Mouse (Mus musculus): Measurements from ENCODE around the gene Plin1.

Plin1 gene

DNA sequence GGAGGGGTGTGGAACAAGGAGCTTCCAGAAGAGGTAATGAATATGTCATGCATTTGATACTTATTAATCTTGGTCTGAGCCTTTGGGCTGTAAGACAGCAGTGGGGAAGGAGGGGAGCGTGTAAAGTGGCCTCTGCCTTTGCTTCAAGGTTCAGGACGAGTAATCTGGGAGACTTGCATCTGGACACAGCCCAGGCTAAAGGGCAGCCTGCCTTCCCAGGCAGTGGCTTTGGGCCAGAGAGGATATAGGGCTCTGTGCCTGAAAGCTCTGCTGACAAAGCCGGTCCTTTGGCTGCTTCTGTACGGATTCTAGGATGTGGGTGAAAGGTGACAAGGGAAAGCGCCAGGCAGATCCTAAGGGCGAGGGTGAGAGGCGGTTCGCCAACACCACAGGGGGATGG is 1.9 kb upstream of the Plin1 start:
- DNase-seq: no peak

DNA sequence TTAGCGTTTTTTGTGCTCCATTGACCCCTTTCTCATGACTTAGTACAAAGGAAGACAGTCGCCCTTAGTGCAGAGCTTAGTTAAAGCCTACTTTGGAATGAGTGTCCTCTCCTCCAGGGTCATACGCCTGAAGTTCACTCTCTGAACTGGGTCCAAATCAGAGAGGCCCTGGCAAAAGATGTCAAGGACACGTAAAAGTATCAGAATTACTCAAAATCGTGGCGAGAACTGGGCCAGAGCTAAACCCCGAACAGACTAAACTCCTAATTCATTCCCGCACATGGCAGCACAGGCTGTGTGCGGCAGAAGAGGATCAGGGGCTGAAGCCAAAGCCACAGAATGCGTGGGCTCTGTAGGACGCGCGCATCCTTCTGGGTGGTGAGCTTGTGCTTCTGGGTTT is 1.3 kb downstream of the Plin1 start:
- no peak for DNase-seq

DNA sequence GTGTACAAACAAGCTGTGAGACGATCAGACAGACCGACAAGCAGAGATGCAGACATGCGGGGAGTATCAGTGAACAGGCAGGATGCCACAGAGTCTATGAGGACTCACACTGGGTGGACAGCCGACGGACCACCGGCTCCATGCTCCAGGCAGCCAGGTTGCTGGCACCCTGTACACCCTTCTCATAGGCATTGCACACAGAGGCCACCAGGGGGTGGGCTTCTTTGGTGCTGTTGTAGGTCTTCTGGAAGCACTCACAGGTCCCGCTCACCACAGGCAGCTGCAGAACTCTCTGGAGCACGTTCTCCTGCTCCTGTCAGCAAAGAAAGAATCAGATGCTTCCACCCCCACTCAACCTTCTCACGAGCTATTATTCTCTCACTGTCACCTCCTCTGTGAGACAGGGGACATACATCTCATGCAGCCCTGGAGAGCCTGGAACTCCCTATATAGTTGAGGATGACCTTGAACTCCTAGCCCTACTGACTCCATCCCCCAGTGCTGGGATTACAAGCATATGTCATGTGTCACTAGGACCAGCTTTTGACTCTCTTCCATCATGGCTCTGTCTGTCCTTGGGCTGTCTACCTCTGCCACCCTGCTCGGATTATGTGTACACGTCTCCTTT is 2.8 kb downstream of the Plin1 start:
- no peak for DNase-seq

DNA sequence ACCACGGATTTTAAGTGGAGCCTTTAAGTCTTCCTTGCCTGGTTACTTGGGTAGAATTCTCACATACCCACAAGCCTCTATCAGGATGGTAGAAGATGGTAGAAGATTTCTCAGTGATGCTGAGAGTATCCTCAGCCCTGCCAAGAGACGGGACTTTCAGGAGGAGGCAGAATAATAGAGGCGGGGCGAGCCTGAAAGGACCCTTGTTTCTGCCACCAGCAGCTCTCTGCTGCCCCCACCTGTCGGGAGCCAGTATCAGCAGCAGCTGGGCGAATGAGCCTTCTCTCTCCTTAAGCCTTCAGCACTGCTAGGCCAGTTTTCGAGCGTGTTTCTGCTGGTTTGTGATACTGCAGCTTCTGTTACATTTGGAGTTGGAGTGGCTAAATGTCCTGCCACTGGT is 3.5 kb downstream of the Plin1 start:
- no peak for DNase-seq

DNA sequence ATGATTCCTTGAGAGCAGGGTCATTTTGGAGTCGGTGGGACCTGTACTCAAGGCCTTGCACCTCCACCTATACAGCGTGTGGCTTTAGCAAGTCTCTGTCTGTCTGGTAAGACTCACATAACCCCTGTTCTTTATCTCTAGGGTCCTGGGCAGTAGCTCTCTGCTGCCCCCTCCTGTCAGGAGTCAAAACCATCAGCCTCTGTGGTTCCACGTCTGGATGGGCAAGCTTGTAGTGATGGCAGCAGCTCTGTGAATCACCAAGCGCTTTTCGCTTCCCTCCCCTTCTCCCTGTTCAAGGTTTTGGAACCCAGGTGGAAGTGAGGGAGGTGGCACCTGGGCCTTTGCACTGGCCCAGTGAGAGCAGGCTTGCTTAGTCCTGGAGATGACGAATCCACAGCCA is 4.5 kb downstream of the Plin1 start:
- no peak for DNase-seq

DNA sequence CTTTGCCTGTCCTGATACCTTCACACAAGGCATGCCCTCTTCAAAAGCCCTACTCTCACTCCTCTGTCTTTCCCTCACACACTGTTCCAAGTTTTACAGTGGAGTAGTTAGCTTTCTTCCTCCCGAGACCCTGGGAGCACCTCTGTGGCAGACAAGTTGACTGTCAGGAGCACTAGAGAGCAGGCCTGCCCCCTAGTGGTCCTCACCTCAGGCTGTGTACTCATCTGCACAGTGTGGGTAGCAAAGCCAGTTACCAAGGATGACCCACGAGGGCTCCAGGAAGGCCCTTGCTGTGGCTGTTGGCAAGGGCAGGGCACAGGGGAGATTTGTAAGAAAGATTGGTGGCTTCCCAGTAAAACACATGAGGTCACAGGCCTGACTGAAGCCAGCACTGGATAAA is 5.6 kb downstream of the Plin1 start:
- DNase-seq: no peak

DNA sequence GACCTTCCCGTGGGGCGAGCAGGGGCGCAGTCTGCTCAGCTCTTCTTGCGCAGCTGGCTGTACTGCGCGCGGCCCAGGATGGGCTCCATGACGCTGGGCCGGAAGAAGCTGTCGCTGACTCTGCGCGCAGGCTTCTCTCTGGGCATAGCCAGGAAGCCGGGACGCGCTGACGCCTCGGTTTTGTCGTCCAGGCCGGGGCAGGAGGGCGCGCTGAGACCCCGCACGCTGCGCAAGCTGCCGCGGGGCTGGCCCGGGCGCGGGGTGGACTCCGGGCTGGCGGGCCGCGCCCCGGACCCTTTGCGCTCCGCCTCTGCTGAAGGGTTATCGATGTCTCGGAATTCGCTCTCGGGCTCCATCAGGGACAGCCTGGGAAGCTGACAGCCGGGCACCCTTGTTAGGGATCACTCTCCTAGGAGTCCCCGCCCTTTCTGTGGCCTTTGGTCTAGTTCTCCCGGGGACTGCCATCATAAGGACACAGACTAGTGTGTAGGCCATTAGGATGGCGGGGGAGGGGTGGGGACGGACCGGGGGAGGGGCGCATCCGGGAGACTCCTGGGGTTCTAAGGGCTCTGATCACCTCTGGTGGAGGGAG is 11.2 kb downstream of the Plin1 start:
- no peak for DNase-seq

DNA sequence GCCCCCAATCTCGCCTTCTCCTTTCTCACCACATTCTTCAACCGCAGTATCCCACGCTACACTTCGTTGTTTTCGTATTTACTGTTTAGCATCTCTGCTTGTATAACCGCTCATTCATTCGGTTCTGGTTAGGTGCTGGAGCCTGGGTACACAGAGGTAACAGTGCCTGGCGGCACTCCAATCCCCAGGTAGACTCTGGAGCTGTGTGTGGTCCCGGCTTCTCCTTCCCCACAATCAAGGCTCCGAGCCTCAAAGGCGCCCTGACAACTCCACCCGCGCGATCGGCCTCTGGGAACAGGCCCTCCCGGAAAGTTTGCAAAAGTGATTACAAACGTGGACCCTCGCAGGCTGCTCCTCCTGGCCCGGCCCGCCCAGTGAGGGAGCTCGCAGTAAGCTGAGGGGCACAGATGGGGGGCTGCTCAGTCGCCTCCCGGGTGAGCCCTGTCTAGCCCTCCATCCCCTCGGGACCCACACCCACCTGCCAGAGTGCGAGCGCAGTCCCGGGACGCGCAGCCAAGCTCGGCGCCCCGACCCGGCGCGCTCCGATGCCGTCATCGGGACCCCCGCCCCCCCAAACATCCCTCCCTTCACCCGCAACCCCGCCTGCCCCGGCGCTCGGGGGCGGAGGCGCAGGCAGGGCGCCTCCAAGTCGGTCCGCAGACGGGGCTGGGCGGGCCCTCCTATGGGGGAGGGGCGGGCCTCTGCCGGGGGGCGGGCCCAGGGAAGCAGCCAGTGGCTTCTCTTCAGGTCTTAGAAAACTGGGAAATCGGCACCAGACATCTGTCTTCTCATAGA is 17.3 kb downstream of the Plin1 start, which contains the start of gene Kif7:
Gene Kif7 (minus strand): TSS at position 534 of the 795 bp plus-strand sequence.
- no peak for DNase-seq

DNA sequence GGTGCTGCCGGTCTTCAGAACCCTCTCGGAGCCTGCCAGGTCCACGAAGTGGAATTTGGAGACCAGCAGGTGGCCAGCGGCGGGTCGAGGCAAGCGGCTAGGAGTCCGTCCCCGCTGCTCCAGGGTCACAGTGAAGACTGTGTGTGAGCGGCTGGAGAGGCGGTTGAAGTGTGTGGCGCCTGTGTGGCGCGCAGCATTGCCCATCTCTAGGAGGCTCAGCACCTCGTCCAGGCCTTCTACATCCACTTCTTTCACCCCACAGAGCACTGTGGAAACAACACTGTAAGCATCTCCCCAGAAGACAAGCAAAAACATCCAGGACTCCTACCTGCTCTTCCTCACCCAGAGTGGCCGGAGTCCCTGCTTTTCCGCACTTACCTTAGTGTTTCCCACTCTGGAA is 21.9 kb downstream of the Plin1 start:
- no peak for DNase-seq

DNA sequence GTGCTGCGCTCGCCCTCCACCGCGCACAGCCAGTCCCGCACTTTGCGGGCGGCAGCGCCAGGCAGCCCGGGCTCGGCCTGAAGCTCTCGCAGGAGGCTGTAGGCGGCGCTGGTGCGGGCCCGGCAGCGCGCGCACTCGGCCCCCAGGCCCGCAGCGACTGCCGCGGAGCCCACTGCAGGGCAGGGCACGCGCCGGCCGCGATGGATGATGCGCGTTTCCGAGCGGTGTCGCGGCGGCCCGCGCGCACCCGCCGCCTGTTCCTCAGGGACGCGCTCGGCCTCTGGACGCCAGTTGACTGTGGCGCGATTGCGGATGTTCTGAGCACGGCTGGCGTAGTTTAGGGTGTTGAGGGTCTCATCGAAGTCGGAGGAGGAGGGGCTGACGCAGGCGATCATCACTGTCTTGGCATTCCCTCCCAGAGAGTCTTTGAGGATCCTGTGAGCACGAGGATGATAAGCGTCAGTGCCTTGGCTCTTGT is 22.5 kb downstream of the Plin1 start:
- peak; percentile 54 for DNase-seq

DNA sequence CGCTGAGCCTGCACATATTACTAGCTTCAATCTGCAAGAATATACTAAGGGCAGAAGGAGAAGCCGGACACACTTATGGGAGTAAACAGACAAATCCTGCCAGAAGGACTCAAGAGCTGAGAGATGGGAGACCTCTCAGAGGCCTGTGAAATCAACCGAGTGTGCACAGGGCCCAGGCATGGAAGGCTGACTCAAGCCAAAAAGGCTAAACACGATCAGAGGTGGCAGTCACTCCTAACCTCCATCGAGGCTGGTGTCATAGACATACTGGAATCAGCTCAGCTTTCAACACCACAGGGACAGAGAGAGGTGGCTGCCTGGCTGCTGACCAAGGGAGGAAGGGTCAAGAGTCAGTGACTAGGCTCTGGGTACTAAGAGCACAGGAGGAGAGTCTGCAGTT is 27.5 kb downstream of the Plin1 start:
- no peak for DNase-seq

DNA sequence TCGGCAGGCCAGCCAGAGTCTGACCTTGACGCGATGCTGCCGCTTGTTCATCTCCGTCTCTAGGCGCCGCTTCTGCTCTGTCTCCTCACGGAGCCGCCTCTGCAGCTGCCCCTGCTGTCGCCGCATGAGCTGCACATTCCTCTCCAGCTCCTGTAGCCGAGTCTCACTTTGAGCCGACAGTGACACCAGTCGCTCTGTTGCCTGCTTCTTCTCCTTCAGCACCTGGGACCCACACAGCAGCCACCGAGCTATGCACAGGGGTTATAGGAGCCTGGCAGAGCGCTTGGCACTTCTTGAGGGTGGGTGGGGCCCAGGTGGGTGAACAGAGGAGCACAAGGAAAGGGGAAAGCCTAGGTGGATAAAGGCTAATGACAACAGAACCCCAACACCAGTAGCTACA is 29.9 kb downstream of the Plin1 start:
- DNase-seq: no peak

DNA sequence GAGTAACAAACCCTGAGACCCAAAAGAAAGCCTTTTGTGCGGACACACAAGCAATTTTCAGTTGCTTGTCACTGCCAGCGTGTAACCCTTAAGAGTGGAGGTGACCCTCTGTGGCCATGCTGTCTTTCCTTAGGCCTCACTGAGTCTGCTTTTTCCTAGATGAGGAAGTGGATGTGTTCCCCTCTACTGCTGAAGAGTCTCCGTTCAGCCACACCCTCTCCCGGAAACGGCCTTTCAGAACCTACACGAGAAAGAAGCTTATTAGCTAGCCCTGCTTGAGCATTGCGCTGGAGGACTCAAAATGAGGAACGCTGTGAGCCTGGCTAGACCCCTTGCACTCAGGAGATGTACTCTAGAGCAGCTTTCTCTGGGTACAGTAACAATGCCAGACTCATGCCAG is 36.2 kb downstream of the Plin1 start:
- DNase-seq: no peak

DNA sequence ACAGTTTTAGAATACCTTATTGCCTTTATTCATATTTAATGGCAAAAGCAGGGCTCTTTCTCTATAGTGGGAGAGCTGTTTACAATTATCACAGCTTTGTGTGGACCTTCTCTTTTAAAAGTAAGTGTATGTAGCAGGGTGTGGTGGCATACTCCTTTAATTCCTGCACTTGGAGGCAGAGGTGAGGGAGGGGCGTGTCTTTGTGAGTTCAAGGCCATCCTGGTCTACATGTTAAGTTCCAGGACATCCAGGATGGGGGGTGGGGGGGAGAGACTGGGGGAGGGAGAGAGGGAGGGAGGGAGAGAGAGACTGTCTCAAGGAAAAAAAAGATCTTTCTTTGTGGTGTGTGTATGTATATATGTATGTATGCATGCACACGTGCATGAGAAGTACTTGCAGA is 52.5 kb downstream of the Plin1 start:
- no peak for DNase-seq

DNA sequence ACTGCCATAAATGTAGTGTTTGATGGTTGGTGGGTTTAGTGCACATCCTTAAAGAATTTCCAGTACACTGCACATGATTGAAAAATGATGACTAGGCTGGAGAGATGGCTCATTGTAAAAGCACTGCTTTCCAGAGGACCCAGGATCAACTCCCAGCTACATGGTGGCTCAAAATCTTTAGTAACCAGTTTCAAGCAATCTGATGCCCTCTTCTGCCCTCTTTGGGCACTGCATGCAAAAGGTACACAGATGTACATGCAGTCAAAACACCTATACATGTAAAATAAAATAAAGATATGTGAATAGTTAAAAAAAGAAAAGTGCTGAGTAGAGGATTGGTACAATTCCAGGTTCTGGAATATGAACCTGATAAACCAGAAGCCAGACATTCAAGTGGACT is 53.5 kb downstream of the Plin1 start:
- DNase-seq: no peak

DNA sequence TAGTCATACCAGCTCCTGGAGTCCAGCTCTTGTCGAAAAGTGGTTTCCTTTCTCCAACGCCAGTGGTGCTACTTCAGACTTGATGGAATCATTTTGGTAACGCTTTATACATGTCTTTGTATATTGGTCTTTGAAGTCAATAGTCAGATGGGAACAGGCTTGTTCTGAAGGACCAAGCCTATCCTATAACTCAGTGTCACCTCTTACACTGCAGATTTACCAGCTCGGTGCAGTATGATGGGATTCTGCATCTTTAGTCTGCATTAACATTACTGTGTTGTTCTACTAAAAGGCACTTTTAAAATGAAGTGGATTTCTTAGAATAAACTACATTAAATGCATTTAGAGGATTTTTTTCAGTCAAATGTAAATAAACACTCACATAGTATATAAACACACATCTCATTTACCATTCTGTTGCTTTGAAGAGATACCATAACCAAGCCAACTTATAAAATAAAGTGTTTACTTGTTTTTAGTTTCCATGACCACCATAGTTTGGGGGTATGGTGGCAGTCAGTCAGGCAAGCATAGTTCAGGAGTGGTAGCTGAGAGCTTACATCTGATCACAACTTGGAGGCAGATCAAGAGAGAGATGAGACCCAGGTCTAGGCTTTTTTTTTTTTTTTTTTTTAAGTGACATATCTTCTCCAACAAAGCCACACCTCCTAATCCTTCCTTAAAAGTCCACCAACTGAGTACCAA is 61.7 kb downstream of the Plin1 start:
- DNase-seq: no peak

All from cerebellum, adult 9-10 months (tissue).